Mouse (Mus musculus): Measurements from ENCODE around the gene Olfr381. TPM values are rescaled to one million over a fixed set of nuclear protein-coding genes. Genes with fewer than 3 reads are reported as not detected.

Gene Olfr381
- not detected for polyA plus RNA-seq (2014; fragmentation: Illumina TruSeq; extraction: RNeasy Lipid Tissue Mini Kit (QIAGEN cat#74804))

DNA sequence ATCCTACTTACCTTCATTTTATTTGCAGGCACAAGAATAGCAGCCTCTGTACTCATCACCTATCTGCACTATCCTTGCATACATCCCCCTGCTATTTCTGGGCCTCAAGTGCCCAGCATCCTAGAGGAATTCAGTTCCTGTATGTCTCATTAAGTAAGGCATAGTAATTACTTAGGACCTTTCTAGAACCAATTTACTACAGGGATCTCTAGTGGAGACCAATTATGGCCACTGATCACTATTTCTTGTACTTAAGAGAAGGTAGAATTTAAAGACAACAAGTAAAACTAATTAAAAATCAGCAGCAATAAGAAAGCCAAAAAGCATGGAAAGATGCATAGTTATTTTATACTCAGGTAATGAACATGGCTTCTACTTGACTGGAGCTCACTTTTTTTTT lies at the start of gene Olfr381:
Gene Olfr381 (minus strand): TSS at position 101 of the 400 bp plus-strand sequence.

DNA sequence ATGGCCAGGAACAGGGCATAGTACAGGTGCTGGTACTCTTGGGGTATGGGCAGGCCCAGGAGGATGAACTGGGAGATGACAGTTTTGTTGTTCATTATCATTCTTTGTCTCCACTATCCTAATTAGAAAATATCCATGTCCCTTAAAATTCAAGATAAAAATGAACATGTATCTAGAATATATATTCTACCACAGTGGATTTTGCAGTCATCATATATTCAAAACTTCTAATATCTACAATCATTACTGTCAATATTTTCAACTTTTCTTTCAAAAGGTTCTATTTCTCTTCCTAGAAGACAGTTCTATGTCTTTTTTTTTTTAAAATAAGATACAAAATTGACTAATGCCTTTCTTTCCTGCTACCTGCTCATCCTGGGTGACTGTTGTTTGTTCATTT lies 25.7 kb upstream of the Olfr381 start, which contains the start of gene Olfr382:
Gene Olfr382 (minus strand): TSS at position 101 of the 400 bp plus-strand sequence.

DNA sequence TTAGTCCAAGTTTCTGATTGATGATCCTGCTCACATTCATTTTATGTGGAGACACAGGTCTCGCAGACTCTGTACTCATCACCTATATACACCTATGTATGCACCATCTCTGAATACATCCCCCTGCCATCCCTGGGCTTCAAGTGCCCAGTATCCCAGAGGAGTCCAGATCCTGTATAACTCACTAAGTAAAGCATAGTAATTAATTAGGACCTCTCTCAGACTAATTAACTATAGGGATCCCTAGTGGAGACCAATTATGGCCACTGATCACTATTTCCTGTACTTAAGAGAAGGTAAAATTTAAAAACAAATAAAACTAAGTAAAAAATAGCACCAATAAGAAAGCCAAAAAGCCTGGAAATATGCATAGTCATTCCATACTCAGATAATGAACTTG lies 34.0 kb downstream of the Olfr381 start, which contains the start of gene Olfr380:
Gene Olfr380 (minus strand): TSS at position 101 of the 400 bp plus-strand sequence.

Other genes with a start within 250 kb of the Olfr381 start
- gene Trpv3, start 224.2 kb downstream of the Olfr381 start, polyA plus RNA-seq (2014; fragmentation: Illumina TruSeq; extraction: RNeasy Lipid Tissue Mini Kit (QIAGEN cat#74804)): 0.20 TPM
- gene Aspa, start 162.0 kb downstream of the Olfr381 start, polyA plus RNA-seq (2014; fragmentation: Illumina TruSeq; extraction: RNeasy Lipid Tissue Mini Kit (QIAGEN cat#74804)): 7.9 TPM
- gene Gm49340, start 161.9 kb downstream of the Olfr381 start, polyA plus RNA-seq (2014; fragmentation: Illumina TruSeq; extraction: RNeasy Lipid Tissue Mini Kit (QIAGEN cat#74804)): not detected
- gene Spata22, start 161.9 kb downstream of the Olfr381 start, polyA plus RNA-seq (2014; fragmentation: Illumina TruSeq; extraction: RNeasy Lipid Tissue Mini Kit (QIAGEN cat#74804)): 0.74 TPM
- not detected for gene Olfr20, start 140.8 kb downstream of the Olfr381 start, polyA plus RNA-seq (2014; fragmentation: Illumina TruSeq; extraction: RNeasy Lipid Tissue Mini Kit (QIAGEN cat#74804))
- not detected for gene Olfr376, start 120.4 kb downstream of the Olfr381 start, polyA plus RNA-seq (2014; fragmentation: Illumina TruSeq; extraction: RNeasy Lipid Tissue Mini Kit (QIAGEN cat#74804))
- gene Olfr1, start 92.0 kb downstream of the Olfr381 start, polyA plus RNA-seq (2014; fragmentation: Illumina TruSeq; extraction: RNeasy Lipid Tissue Mini Kit (QIAGEN cat#74804)): not detected
- not detected for gene Olfr378, start 63.1 kb downstream of the Olfr381 start, polyA plus RNA-seq (2014; fragmentation: Illumina TruSeq; extraction: RNeasy Lipid Tissue Mini Kit (QIAGEN cat#74804))
- not detected for gene Olfr380, start 34.1 kb downstream of the Olfr381 start, polyA plus RNA-seq (2014; fragmentation: Illumina TruSeq; extraction: RNeasy Lipid Tissue Mini Kit (QIAGEN cat#74804))
- not detected for gene Olfr382, start 25.6 kb upstream of the Olfr381 start, polyA plus RNA-seq (2014; fragmentation: Illumina TruSeq; extraction: RNeasy Lipid Tissue Mini Kit (QIAGEN cat#74804))
- not detected for gene Olfr385, start 101.4 kb upstream of the Olfr381 start, polyA plus RNA-seq (2014; fragmentation: Illumina TruSeq; extraction: RNeasy Lipid Tissue Mini Kit (QIAGEN cat#74804))
- not detected for gene Olfr384, start 107.0 kb upstream of the Olfr381 start, polyA plus RNA-seq (2014; fragmentation: Illumina TruSeq; extraction: RNeasy Lipid Tissue Mini Kit (QIAGEN cat#74804))
- 8.8 TPM for gene Zfp735, start 197.2 kb upstream of the Olfr381 start, polyA plus RNA-seq (2014; fragmentation: Illumina TruSeq; extraction: RNeasy Lipid Tissue Mini Kit (QIAGEN cat#74804))

Measured in ovary, adult 10 weeks (tissue).